Mouse (Mus musculus) midbrain, embryonic 12.5 days (tissue): Measurements from ENCODE around the gene Pip5kl1. TPM values are rescaled to one million over a fixed set of nuclear protein-coding genes. Genes with fewer than 3 reads are reported as not detected.
A peak's percentile ranks its signal among the peaks of the same experiment; 100 is the strongest.

Source experiments
- ATAC-seq: fragments of 200-750 bp; cut with Nextera tagmentation; 2 replicates; pipeline ENCODE4 v1.8.0; 2017; ENCODE audit warnings: low read depth, moderate TSS enrichment, moderate library complexity; ENCODE audit not compliant: low FRiP score
- H3K27ac ChIP-seq: fragments of 300-500 bp; sonication (generic); replicated peaks from 2 replicates; pipeline ENCODE4 v1.5.1; 2016; ENCODE audit warnings: mild to moderate bottlenecking
- H3K27me3 ChIP-seq: fragments of 300-500 bp; sonication (generic); 2 replicates; pipeline ENCODE4 v1.6.1; 2016; ENCODE audit warnings: mild to moderate bottlenecking
- H3K36me3 ChIP-seq: fragments of 300-500 bp; sonication (generic); 2 replicates; pipeline ENCODE4 v1.6.1; 2016
- H3K4me1 ChIP-seq: fragments of 300-500 bp; sonication (generic); 2 replicates; pipeline ENCODE4 v1.6.1; 2016
- H3K4me2 ChIP-seq: fragments of 300-500 bp; sonication (generic); replicated peaks from 2 replicates; pipeline ENCODE4 v1.6.1; 2016; ENCODE audit warnings: mild to moderate bottlenecking, moderate library complexity
- H3K4me3 ChIP-seq: fragments of 300-500 bp; sonication (generic); 2 replicates; pipeline ENCODE4 v1.5.1; 2016; ENCODE audit warnings: mild to moderate bottlenecking
- H3K9ac ChIP-seq: fragments of 300-500 bp; sonication (generic); replicated peaks from 2 replicates; pipeline ENCODE4 v1.6.1; 2016; ENCODE audit warnings: mild to moderate bottlenecking, moderate library complexity
- H3K9me3 ChIP-seq: fragments of 300-500 bp; sonication (generic); 2 replicates; pipeline ENCODE4 v1.6.1; 2016; ENCODE audit warnings: mild to moderate bottlenecking
- WGBS: fragments of 180-500 bp; shearing (Covaris S2); methylation state at CpG from one replicate; pipeline ENCODE4 v1.1.7; 2016; 5-methylcytosine and 5-hydroxymethylcytosine counted together
- polyA plus RNA-seq: library from polyadenylated mRNA; unstranded; fragments of >200 nt; fragmentation: Nextera tagmentation; extraction: Ambion mirVana; gene quantifications from 2 replicates; pipeline ENCODE4 v1.2.1, GENCODE M21; 2016

The Pip5kl1 gene
- polyA plus RNA-seq, 1 experiment from 2014 or later: 2.7 TPM

GRCm38 (mm10) chr2:32591249-32591648, 16.7 kb downstream of the Pip5kl1 start:
- 82% methylated on average over 6 of the region's 6 CpGs for WGBS
- Histone ChIP-seq H3K4me3 (no peak overlapping the region), H3K4me2 (no peak overlapping the region), H3K4me1 (peaks cover 21% of the 10 kb centered on the region), H3K9me3 (no peaks in the 10 kb centered on the region), H3K9ac (no peak overlapping the region), H3K36me3 (peaks cover 5% of the 10 kb centered on the region; the same call in 1 of the 2 replicates), H3K27me3 (no peaks in the 10 kb centered on the region; the same call in 1 of the 2 replicates), H3K27ac (no peak overlapping the region)
- no peak for ATAC-seq

- Histone ChIP-seq H3K4me3 (no peak overlapping the region), H3K4me1 (no peaks in the 10 kb centered on the region), H3K27ac (no peak overlapping the region), H3K27me3 (no peaks in the 10 kb centered on the region), H3K4me2 (no peak overlapping the region), H3K36me3 (peaks cover 9% of the 10 kb centered on the region; the same call in 1 of the 2 replicates), H3K9ac (no peak overlapping the region), H3K9me3 (no peaks in the 10 kb centered on the region)
- WGBS: 86% methylated on average over 13 of the region's 13 CpGs
- no peak for ATAC-seq
These were observed 22.1 kb downstream of the Pip5kl1 start for GRCm38 (mm10) chr2:32596725-32597124.

- H3K9ac ChIP-seq: no peak overlapping the region
- no peak overlapping the region for H3K27ac ChIP-seq
- peaks cover 9% of the 10 kb centered on the region; the same call in 1 of the 2 replicates for H3K36me3 ChIP-seq
- no peak overlapping the region for H3K4me3 ChIP-seq
- WGBS: 78% methylated on average over 5 of the region's 5 CpGs
- H3K4me1 ChIP-seq: no peaks in the 10 kb centered on the region; the same call in 1 of the 2 replicates
- ATAC-seq: no peak
- H3K4me2 ChIP-seq: no peak overlapping the region
- no peaks in the 10 kb centered on the region for H3K9me3 ChIP-seq
- no peaks in the 10 kb centered on the region for H3K27me3 ChIP-seq
These were observed 22.7 kb downstream of the Pip5kl1 start for GRCm38 (mm10) chr2:32597248-32597647.

GRCm38 (mm10) chr2:32597699-32598098, 23.1 kb downstream of the Pip5kl1 start:
- WGBS: 92% methylated on average over 5 of the region's 5 CpGs
- Histone ChIP-seq H3K27me3 (no peaks in the 10 kb centered on the region), H3K4me1 (peaks cover 4% of the 10 kb centered on the region), H3K4me3 (no peak overlapping the region), H3K9ac (no peak overlapping the region), H3K4me2 (no peak overlapping the region), H3K9me3 (no peaks in the 10 kb centered on the region), H3K27ac (no peak overlapping the region), H3K36me3 (peaks cover 9% of the 10 kb centered on the region; the same call in 1 of the 2 replicates)
- no peak for ATAC-seq

- Histone ChIP-seq H3K36me3 (peaks cover 9% of the 10 kb centered on the region; the same call in 1 of the 2 replicates), H3K27me3 (no peaks in the 10 kb centered on the region), H3K4me2 (no peak overlapping the region), H3K4me1 (peaks cover 4% of the 10 kb centered on the region), H3K9me3 (no peaks in the 10 kb centered on the region), H3K9ac (no peak overlapping the region), H3K27ac (no peak overlapping the region), H3K4me3 (no peak overlapping the region)
- WGBS: 93% methylated on average over 8 of the region's 8 CpGs
- no peak for ATAC-seq
These were observed 23.9 kb downstream of the Pip5kl1 start for GRCm38 (mm10) chr2:32598506-32598905.

GRCm38 (mm10) chr2:32599409-32599808, 24.8 kb downstream of the Pip5kl1 start, which contains the start of gene St6galnac6:
Gene St6galnac6, plus strand, starts transcription at chr2:32599709.
- Histone ChIP-seq H3K9me3 (no peaks in the 10 kb centered on the region), H3K4me2 (no peak within 1 kb of the TSS), H3K27ac (no peak within 1 kb of the TSS), H3K9ac (no peak within 1 kb of the TSS), H3K27me3 (no peaks in the 10 kb centered on the region), H3K4me3 (no peak within 1 kb of the TSS), H3K36me3 (peaks cover 5% of the 10 kb centered on the region; the same call in 1 of the 2 replicates), H3K4me1 (peaks cover 4% of the 10 kb centered on the region)
- 86% methylated on average over 3 of the region's 3 CpGs for WGBS
- no peak for ATAC-seq

GRCm38 (mm10) chr2:32601417-32602065, 26.9 kb downstream of the Pip5kl1 start:
- WGBS: 47% methylated on average over 8 of the region's 8 CpGs
- H3K27me3 ChIP-seq: 0 out of 2 replicates have a peak, but pooled peaks cover 3% of the 10 kb centered on the region
- no peak for ATAC-seq
- H3K4me2 ChIP-seq: no peak overlapping the region
- no peak overlapping the region for H3K27ac ChIP-seq
- H3K9ac ChIP-seq: 0 out of 2 replicates have a peak overlapping the region, but pooled peaks have one; percentile 24
- H3K9me3 ChIP-seq: no peaks in the 10 kb centered on the region
- peaks cover 4% of the 10 kb centered on the region for H3K4me1 ChIP-seq
- H3K4me3 ChIP-seq: no peak overlapping the region
- H3K36me3 ChIP-seq: 0 out of 2 replicates have a peak, but pooled peaks cover 4% of the 10 kb centered on the region

GRCm38 (mm10) chr2:32602600-32603054, 28.0 kb downstream of the Pip5kl1 start:
- no peak overlapping the region for H3K9ac ChIP-seq
- no peak for ATAC-seq
- H3K27ac ChIP-seq: no peak overlapping the region

GRCm38 (mm10) chr2:32604631-32605030, 30.0 kb downstream of the Pip5kl1 start:
- 48% methylated on average over 10 of the region's 10 CpGs for WGBS
- H3K4me3 ChIP-seq: no peak overlapping the region
- peaks cover 23% of the 10 kb centered on the region for H3K4me1 ChIP-seq
- no peaks in the 10 kb centered on the region for H3K36me3 ChIP-seq
- no peak overlapping the region for H3K27ac ChIP-seq
- ATAC-seq: no peak
- H3K9ac ChIP-seq: no peak overlapping the region
- no peaks in the 10 kb centered on the region for H3K9me3 ChIP-seq
- no peak overlapping the region for H3K4me2 ChIP-seq
- peaks cover 27% of the 10 kb centered on the region for H3K27me3 ChIP-seq

More at GRCm38 (mm10) chr2:32602600-32603054, 28.0 kb downstream of the Pip5kl1 start:
- H3K36me3 ChIP-seq: no peaks in the 10 kb centered on the region
- H3K27me3 ChIP-seq: peaks cover 10% of the 10 kb centered on the region
- H3K9me3 ChIP-seq: no peaks in the 10 kb centered on the region
- WGBS: 2% methylated on average over 11 of the region's 11 CpGs
- H3K4me2 ChIP-seq: peak overlapping the region; percentile 39
- peak overlapping the region; percentile 16 for H3K4me3 ChIP-seq
- peaks cover 12% of the 10 kb centered on the region for H3K4me1 ChIP-seq

- Histone ChIP-seq H3K4me2 (peak overlapping the region; percentile 93), H3K36me3 (no peaks in the 10 kb centered on the region), H3K4me3 (peak overlapping the region; percentile 59), H3K9ac (peak overlapping the region; percentile 77), H3K27me3 (peaks cover 27% of the 10 kb centered on the region), H3K4me1 (peaks cover 31% of the 10 kb centered on the region), H3K27ac (no peak overlapping the region), H3K9me3 (no peaks in the 10 kb centered on the region)
- peak; percentile 86 for ATAC-seq
- 14% methylated on average over 43 of the region's 55 CpGs for WGBS
These were observed 31.9 kb downstream of the Pip5kl1 start for GRCm38 (mm10) chr2:32606161-32607142.

GRCm38 (mm10) chr2:32607262-32607947, 32.8 kb downstream of the Pip5kl1 start:
- H3K9ac ChIP-seq: peak overlapping the region; percentile 77
- ATAC-seq: peak; percentile 38; the same call in 1 of the 2 replicates
- H3K4me2 ChIP-seq: peak overlapping the region; percentile 93
- peak overlapping the region; percentile 59 for H3K4me3 ChIP-seq
- WGBS: 8% methylated on average over 34 of the region's 34 CpGs
- H3K27ac ChIP-seq: no peak overlapping the region
- no peaks in the 10 kb centered on the region for H3K9me3 ChIP-seq
- H3K27me3 ChIP-seq: peaks cover 27% of the 10 kb centered on the region
- peaks cover 30% of the 10 kb centered on the region for H3K4me1 ChIP-seq
- H3K36me3 ChIP-seq: no peaks in the 10 kb centered on the region
